Mouse (Mus musculus) liver, embryonic 14.5 days (tissue): Measurements from ENCODE around the gene Tgoln1. TPM values are rescaled to one million over a fixed set of nuclear protein-coding genes. Genes with fewer than 3 reads are reported as not detected.

Source experiments
- ATAC-seq: fragments of 200-750 bp; cut with Nextera tagmentation; 2 replicates; pipeline ENCODE4 v1.8.0; 2017; ENCODE audit warnings: moderate number of reproducible peaks, mild to moderate bottlenecking, moderate library complexity; ENCODE audit not compliant: insufficient read depth
- DNase-seq, 3 experiments: peaks; one replicate each; pipeline ENCODE4 v3.0.0-alpha.2; 2012 to 2013; ENCODE audit warnings: low read depth in 3 of 3, low spot score in 3 of 3
- H3K27ac ChIP-seq: fragments of 300-500 bp; sonication (generic); 2 replicates; pipeline ENCODE4 v1.5.1; 2014; ENCODE audit warnings: moderate library complexity, mild to moderate bottlenecking, control low read depth, inconsistent platforms
- H3K27me3 ChIP-seq: fragments of 300-500 bp; sonication (generic); 2 replicates; pipeline ENCODE4 v1.6.1; 2014; ENCODE audit warnings: mild to moderate bottlenecking, low read length, moderate library complexity; ENCODE audit not compliant: control insufficient read depth, insufficient read depth
- H3K36me3 ChIP-seq: fragments of 300-500 bp; sonication (generic); replicated peaks from 2 replicates; pipeline ENCODE4 v1.6.1; 2014; ENCODE audit warnings: low read depth; ENCODE audit not compliant: control insufficient read depth, insufficient read depth
- H3K4me1 ChIP-seq, 2 experiments: fragments of 200-500 bp in 1 of 2; fragments of 300-500 bp in 1 of 2; sonication (generic) in 1 of 2; replicated peaks; 2 replicates each; pipeline ENCODE4 v1.6.1; 2012 to 2014; ENCODE audit warnings: antibody characterized with exemption in 1 of 2, inconsistent platforms in 1 of 2, low read length in 1 of 2; ENCODE audit not compliant: control insufficient read depth in 2 of 2, insufficient read depth in 2 of 2
- H3K4me2 ChIP-seq: fragments of 300-500 bp; sonication (generic); 2 replicates; pipeline ENCODE4 v1.6.1; 2014; ENCODE audit warnings: low read depth, mild to moderate bottlenecking, control low read depth, moderate library complexity
- H3K4me3 ChIP-seq, 2 experiments: fragments of 200-500 bp in 1 of 2; fragments of 300-500 bp in 1 of 2; sonication (generic) in 1 of 2; 2 replicates each; pipeline ENCODE4 v1.5.1; 2012 to 2014; ENCODE audit warnings: low read depth in 2 of 2, low read length in 2 of 2, mild to moderate bottlenecking in 2 of 2, control low read depth in 1 of 2, inconsistent platforms in 1 of 2, moderate library complexity in 1 of 2; ENCODE audit not compliant: insufficient read depth in 1 of 2
- H3K9ac ChIP-seq: fragments of 300-500 bp; sonication (generic); replicated peaks from 2 replicates; pipeline ENCODE4 v1.6.1; 2014; ENCODE audit warnings: mild to moderate bottlenecking, control low read depth, moderate library complexity
- H3K9me3 ChIP-seq: fragments of 300-500 bp; sonication (generic); 2 replicates; pipeline ENCODE4 v1.6.1; 2016; ENCODE audit warnings: low read length, mixed read lengths; ENCODE audit not compliant: control insufficient read depth
- CTCF ChIP-seq: IDR thresholded peaks from 2 replicates; pipeline ENCODE4 v1.5.1; 2016; ENCODE audit warnings: antibody characterized with exemption, low read depth, control low read depth
- EP300 ChIP-seq: IDR thresholded peaks from 2 replicates; pipeline ENCODE4 v1.6.1; 2016; ENCODE audit warnings: antibody characterized with exemption, low read depth
- WGBS: fragments of 180-500 bp; shearing (Covaris S2); extraction: QIAGEN DNeasy Blood & Tissue Kit; methylation state at CpG from one replicate; pipeline ENCODE4 v1.1.7; 2014; ENCODE audit not compliant: insufficient replicate concordance; 5-methylcytosine and 5-hydroxymethylcytosine counted together
- polyA plus RNA-seq, 2 experiments: library from polyadenylated mRNA; depleted of rRNA in 1 of 2; stranded (reverse) in 1 of 2; unstranded in 1 of 2; fragments of >200 nt; fragmentation: Nextera tagmentation in 1 of 2; extraction: Ambion mirVana in 1 of 2; gene quantifications; 2 replicates each; pipeline versions ENCODE4 v1.2.1 to v1.2.3; 2012 to 2014

Tgoln1 gene
- polyA plus RNA-seq, 2 experiments = 7.8 to 13.4 TPM

DNA sequence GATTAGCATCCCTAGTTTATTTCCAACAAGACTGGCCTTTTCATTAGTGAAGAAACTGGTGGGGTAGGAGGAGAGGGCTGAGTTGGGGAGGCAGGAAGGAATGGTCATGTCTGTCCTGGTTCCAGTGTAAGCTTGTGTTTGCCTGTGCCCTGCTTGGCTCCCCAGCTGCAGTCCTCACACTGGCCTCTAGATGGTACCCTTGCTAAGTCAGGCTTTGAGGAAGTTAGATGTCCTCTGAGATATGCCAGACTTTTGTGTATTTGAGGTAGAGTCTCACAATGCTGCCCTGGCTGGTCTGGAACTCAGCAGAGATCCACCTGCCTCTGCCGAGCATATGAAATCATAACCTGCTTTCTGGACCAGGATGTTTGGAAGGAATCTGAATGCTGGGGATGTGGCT is 15.1 kb downstream of the Tgoln1 start:
- ATAC-seq = no peak
- Histone ChIP-seq H3K9me3 (no peaks in the 10 kb centered on the region), H3K4me2 (no peak overlapping the region), H3K27ac (no peak overlapping the region), H3K9ac (no peak overlapping the region), H3K36me3 (peaks cover 7% of the 10 kb centered on the region), H3K4me1 (peaks cover 2 to 11% of the 10 kb centered on the region in 2 experiments; a peak in 3 of 4 replicates), H3K4me3 (no peak overlapping the region), H3K27me3 (no peaks in the 10 kb centered on the region)
- DNase-seq = peak; percentile 53 to 58 (median 56)
- WGBS = 10% methylated on average over 1 of the region's 1 CpGs
- TF ChIP-seq CTCF = peak; percentile 92
- TF ChIP-seq EP300 = no peak

DNA sequence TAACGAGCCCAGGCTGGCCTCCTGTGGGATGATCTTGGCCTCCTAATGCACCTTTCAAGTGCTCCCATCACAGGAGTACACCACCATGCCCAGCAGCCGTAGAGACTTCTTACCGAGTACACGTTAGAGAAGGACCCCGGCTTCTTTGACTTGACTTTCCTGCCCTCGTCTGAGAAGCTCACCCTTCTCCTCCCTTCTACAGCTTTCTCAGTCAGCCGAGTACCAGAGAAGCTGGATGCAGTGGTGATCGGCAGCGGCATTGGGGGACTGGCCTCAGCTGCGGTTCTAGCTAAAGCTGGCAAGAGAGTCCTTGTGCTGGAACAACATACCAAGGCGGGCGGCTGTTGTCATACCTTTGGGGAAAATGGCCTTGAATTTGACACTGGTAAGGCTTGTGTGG is 16.0 kb downstream of the Tgoln1 start:
- Histone ChIP-seq H3K27me3 (no peaks in the 10 kb centered on the region), H3K9ac (no peak overlapping the region), H3K36me3 (peaks cover 1% of the 10 kb centered on the region; the same call in 1 of the 2 replicates), H3K4me1 (peaks cover 2 to 11% of the 10 kb centered on the region in 2 experiments; a peak in 3 of 4 replicates), H3K4me3 (no peak overlapping the region), H3K4me2 (no peak overlapping the region), H3K9me3 (no peaks in the 10 kb centered on the region), H3K27ac (no peak overlapping the region)
- ATAC-seq = no peak
- WGBS = 79% methylated on average over 12 of the region's 12 CpGs
- TF ChIP-seq CTCF (no peak), EP300 (no peak)
- no peak for DNase-seq

- Histone ChIP-seq H3K4me2 (no peak overlapping the region), H3K27me3 (no peaks in the 10 kb centered on the region), H3K4me3 (no peak overlapping the region), H3K9me3 (no peaks in the 10 kb centered on the region), H3K27ac (no peak overlapping the region), H3K9ac (no peak overlapping the region), H3K4me1 (peaks cover 2 to 11% of the 10 kb centered on the region in 2 experiments; a peak in 3 of 4 replicates), H3K36me3 (no peaks in the 10 kb centered on the region; the same call in 1 of the 2 replicates)
- ATAC-seq = no peak
- no peak for DNase-seq
- TF ChIP-seq EP300 (no peak), CTCF (no peak)
- WGBS = 68% methylated on average over 6 of the region's 6 CpGs
Measured at GRCm38 (mm10) chr6:72600216-72600615, 16.6 kb downstream of the Tgoln1 start.

GRCm38 (mm10) chr6:72598791-72599557 is 17.8 kb downstream of the Tgoln1 start:
- peak overlapping the region; percentile 69 to 80 for H3K4me3 ChIP-seq
- no peak overlapping the region for H3K27ac ChIP-seq
- H3K4me2 ChIP-seq = peak overlapping the region; percentile 77
- 25% methylated on average over 12 of the region's 12 CpGs for WGBS
- H3K36me3 ChIP-seq = no peaks in the 10 kb centered on the region
- H3K9me3 ChIP-seq = no peaks in the 10 kb centered on the region
- peak overlapping the region; percentile 71 for H3K9ac ChIP-seq
- DNase-seq (no peak), ATAC-seq (peak; percentile 26; the same call in 1 of the 2 replicates)
- TF ChIP-seq CTCF (no peak), EP300 (no peak)
- H3K27me3 ChIP-seq = no peaks in the 10 kb centered on the region
- H3K4me1 ChIP-seq = peaks cover 2 to 11% of the 10 kb centered on the region in 2 experiments; a peak in 3 of 4 replicates

DNA sequence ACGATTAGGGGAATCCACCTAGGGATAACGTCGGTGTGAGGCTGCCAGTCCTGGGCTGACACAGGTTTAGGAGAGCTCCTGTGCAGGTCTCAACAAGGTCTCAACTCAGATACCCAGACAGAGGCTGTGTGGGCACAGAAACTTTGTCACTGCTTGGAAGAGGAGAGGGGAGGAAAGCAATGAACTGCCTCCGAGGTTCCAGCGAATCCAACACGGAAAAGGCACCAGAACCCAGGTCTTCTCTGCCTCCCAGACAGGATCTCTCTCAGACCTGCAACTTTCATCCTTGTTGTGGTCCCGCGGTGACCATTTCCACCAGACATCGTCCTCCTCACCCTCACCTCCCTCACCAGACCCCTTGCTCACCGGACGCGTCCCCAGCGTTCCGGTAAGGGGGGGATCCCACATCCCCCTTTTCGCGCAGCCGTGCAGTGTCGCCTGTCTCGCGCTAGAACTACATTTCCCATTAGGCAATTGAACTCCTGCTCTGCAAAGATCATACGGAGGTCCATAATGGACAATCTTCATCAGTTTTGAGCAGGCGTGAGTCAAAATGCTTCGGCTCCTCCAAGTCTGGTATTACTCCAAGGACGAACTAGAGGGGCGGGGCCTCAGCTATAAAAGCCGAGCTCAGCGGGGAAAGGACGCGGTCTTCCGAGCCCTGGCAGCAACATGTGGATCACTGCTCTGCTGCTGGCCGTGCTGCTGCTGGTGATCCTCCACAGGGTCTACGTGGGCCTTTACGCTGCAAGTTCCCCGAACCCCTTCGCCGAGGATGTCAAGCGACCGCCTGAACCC is 18.6 kb downstream of the Tgoln1 start, which contains the start of the genes Elmod3 and Retsat:
TSS of gene Elmod3 (minus strand) at position 458 of the 798 bp plus-strand sequence.
TSS of gene Retsat (plus strand) at position 520 of the 798 bp plus-strand sequence.
- H3K4me1 ChIP-seq = peaks cover 2 to 11% of the 10 kb centered on the region in 2 experiments; a peak in 3 of 4 replicates
- H3K4me2 ChIP-seq = peak within 1 kb of the TSS; percentile 77
- H3K27me3 ChIP-seq = no peaks in the 10 kb centered on the region
- H3K36me3 ChIP-seq = no peaks in the 10 kb centered on the region
- peak within 1 kb of the TSS; percentile 71 for H3K9ac ChIP-seq
- ATAC-seq = peak; percentile 86
- TF ChIP-seq EP300 (no peak), CTCF (no peak)
- no peak within 1 kb of the TSS for H3K27ac ChIP-seq
- WGBS = 1% methylated on average over 38 of the region's 38 CpGs
- no peaks in the 10 kb centered on the region for H3K9me3 ChIP-seq
- DNase-seq = peak; percentile 90 to 93 (median 93)
- H3K4me3 ChIP-seq = peak within 1 kb of the TSS; percentile 69 to 80
